Mouse (Mus musculus) hindlimb bud, embryonic 11.5 days (tissue): ENCODE results near the gene Il21r.

Experiments
- DNase-seq: peaks from one replicate; pipeline ENCODE4 v3.0.0-alpha.2; 2012; ENCODE audit warnings: low read depth, low spot score; ENCODE audit errors: extremely low spot score

Il21r gene

GRCm38 (mm10) chr7:125600612-125601279 is 2.5 kb upstream of the Il21r start:
- no peak for DNase-seq

GRCm38 (mm10) chr7:125601280-125601670 is 2.0 kb upstream of the Il21r start:
- no peak for DNase-seq

GRCm38 (mm10) chr7:125601821-125602448 is 1.3 kb upstream of the Il21r start:
- no peak for DNase-seq

GRCm38 (mm10) chr7:125604362-125605319 is 1.4 kb downstream of the Il21r start:
- no peak for DNase-seq

GRCm38 (mm10) chr7:125605725-125606139 is 2.5 kb downstream of the Il21r start:
- no peak for DNase-seq

GRCm38 (mm10) chr7:125606265-125607164 is 3.3 kb downstream of the Il21r start:
- no peak for DNase-seq

DNA sequence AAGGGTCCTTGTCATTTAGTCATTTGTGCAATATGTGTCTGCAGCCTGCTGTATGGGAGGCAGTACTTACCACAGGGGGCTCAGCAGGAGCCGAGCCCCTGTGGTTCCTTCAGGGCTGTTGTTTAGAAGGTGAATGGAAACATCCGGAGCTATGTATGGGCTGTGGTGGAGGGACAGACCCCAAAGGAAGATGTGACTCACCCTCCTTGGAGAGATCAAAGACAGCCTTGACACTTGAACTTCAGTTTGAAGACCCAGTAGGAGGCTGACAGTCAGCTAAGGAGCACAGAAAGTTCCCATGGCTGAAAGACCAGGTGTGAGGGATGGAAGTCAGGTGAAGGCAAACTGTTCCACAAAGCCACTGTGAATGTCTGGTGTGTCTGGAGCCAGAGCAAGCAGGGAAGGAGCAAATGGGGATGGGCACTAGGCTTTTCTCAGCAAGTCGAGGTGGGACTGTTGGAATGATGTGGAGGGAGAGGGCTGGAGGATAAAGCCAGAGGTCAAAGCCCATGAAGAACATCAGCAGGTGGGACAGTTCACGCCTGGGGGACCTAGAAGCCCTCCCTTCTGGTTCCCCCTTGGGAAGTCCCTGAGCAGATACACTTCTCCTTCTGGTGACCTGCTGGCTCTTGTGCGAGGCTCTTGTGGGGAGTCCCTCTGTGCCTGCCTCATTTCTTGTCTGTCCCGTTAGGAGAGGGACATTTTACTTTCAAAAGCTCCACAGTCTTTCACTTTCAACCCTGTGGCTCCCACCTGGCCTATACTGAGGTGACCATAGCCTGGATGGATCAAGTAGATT is 4.4 kb downstream of the Il21r start:
- no peak for DNase-seq

- no peak for DNase-seq
Measured at GRCm38 (mm10) chr7:125608183-125608688, 5.0 kb downstream of the Il21r start.

- DNase-seq, result no peak
Measured at GRCm38 (mm10) chr7:125613579-125613978, 10.3 kb downstream of the Il21r start.

- DNase-seq, result no peak
Measured at GRCm38 (mm10) chr7:125615453-125615852, 12.2 kb downstream of the Il21r start.

DNA sequence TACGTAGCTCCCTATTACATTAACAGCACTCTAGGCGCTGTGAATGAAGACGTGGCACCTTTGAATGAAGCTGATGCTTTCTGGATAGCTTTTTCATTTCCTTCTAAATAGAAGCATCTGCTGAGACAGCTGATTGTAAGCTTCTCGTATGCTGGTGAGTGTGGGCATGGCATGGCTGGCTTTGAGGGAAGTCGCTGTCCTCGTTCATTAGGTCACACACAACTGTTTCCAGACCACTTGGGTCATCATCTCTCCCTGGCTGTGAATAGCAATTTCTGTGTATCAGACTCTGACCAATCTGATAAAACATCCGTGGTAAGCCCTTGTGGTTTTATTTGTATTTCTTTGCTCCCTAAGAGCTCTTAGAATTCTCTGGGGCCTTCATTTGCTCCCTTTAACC is 14.8 kb downstream of the Il21r start:
- no peak for DNase-seq

- DNase-seq, result no peak
Measured at GRCm38 (mm10) chr7:125620077-125620476, 16.8 kb downstream of the Il21r start.

- DNase-seq, result no peak
Measured at GRCm38 (mm10) chr7:125622741-125623685, 19.8 kb downstream of the Il21r start.

DNA sequence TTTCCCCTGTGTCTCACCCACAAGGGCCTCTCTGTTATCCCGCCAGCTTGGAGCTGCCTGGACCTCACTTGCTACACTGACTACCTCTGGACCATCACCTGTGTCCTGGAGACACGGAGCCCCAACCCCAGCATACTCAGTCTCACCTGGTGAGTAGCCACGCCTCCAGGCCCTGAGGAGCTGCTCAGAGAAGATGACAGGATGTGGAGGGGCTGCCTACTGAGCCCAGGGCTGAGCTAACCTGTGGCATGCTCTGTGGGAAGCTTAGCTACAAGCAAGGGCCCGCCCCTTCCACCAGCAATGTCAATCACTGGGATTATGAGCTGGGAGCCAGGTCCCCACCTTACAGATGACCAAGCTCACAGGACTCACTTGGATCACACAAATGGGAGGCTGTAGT is 22.0 kb downstream of the Il21r start:
- no peak for DNase-seq

DNA sequence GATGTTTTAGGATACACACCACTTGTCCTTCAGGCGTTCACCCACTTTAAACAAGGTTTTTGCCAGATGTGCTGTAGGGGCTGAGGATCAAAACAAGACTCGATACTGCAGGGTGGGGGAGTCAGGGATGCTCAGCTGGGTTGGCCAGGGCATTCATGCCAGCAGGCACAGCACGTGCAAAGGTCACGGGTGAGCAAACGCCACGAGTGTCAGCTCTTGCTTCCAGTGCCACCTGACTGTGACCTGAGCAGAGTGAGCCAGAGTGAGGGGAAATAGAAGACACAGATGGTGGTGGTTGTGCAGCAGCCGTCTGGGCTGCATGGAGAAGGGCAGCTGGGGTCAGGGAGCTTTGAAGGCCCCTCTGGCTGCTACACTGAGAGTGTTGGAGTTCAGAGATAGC is 22.6 kb downstream of the Il21r start:
- no peak for DNase-seq

- DNase-seq, result no peak
Measured at GRCm38 (mm10) chr7:125630317-125630716, 27.1 kb downstream of the Il21r start.

GRCm38 (mm10) chr7:125630989-125631388 is 27.8 kb downstream of the Il21r start:
- no peak for DNase-seq
